Mouse (Mus musculus) small intestine, adult 2 months (tissue): ENCODE measurements around the gene Sec24a. TPM values are rescaled to one million over a fixed set of nuclear protein-coding genes. Genes with fewer than 3 reads are reported as not detected.
A peak's percentile ranks its signal among the peaks of the same experiment; 100 is the strongest.

Experiments used
- H3K27ac ChIP-seq: fragments of 200-500 bp; 2 replicates; pipeline ENCODE4 v1.5.1; 2012; ENCODE audit warnings: low read depth, low read length, control low read depth, inconsistent platforms; ENCODE audit not compliant: insufficient read depth
- H3K27me3 ChIP-seq: fragments of 200-500 bp; 2 replicates; pipeline ENCODE4 v1.6.1; 2012; ENCODE audit warnings: mild to moderate bottlenecking, moderate library complexity, low read length, inconsistent platforms; ENCODE audit not compliant: control insufficient read depth, insufficient read depth
- H3K36me3 ChIP-seq: fragments of 200-500 bp; 2 replicates; pipeline ENCODE4 v1.6.1; 2012; ENCODE audit warnings: mild to moderate bottlenecking, low read length, control low read depth, inconsistent platforms; ENCODE audit not compliant: control insufficient read depth, insufficient read depth
- H3K4me1 ChIP-seq: fragments of 200-500 bp; 2 replicates; pipeline ENCODE4 v1.6.1; 2012; ENCODE audit warnings: low read length, inconsistent platforms, mixed read lengths; ENCODE audit not compliant: control insufficient read depth, insufficient read depth, insufficient read length
- H3K4me3 ChIP-seq: fragments of 200-500 bp; 2 replicates; pipeline ENCODE4 v1.5.1; 2012; ENCODE audit warnings: low read depth, mild to moderate bottlenecking, control low read depth, inconsistent platforms, low read length, moderate library complexity
- CTCF ChIP-seq: fragments of 200-500 bp; IDR thresholded peaks from 2 replicates; pipeline ENCODE4 v1.5.1; 2012; ENCODE audit warnings: low read depth, mild to moderate bottlenecking, control low read depth, inconsistent platforms, low read length, moderate library complexity, mixed read lengths; ENCODE audit not compliant: insufficient replicate concordance, insufficient read length; ENCODE audit errors: extremely low read depth
- POLR2A ChIP-seq: fragments of 200-500 bp; IDR thresholded peaks from 2 replicates; pipeline ENCODE4 v1.6.1; 2012; ENCODE audit warnings: low read depth, mild to moderate bottlenecking, control low read depth, inconsistent platforms, low read length, moderate library complexity
- WGBS: fragments of 180-500 bp; shearing (Covaris S2); methylation state at CpG from one replicate; pipeline ENCODE4 v1.1.7; 2018; 5-methylcytosine and 5-hydroxymethylcytosine counted together
- polyA plus RNA-seq: library from polyadenylated mRNA; depleted of rRNA; stranded (reverse); fragments of >200 nt; gene quantifications from 2 replicates; pipeline ENCODE4 v1.2.3, GENCODE M21; 2012; rRNA removed

Sec24a gene
- polyA plus RNA-seq, 1 experiment = 56.9 TPM

GRCm38 (mm10) chr11:51643761-51644160, 119.7 kb downstream of the Sec24a start:
- 59% methylated on average over 15 of the region's 15 CpGs for WGBS
- H3K4me1 ChIP-seq = peaks cover 27% of the 10 kb centered on the region
- H3K4me3 ChIP-seq = no peak overlapping the region
- 0 out of 2 replicates have a peak overlapping the region, but pooled peaks have one; percentile 10 for H3K27ac ChIP-seq
- H3K27me3 ChIP-seq = no peaks in the 10 kb centered on the region
- TF ChIP-seq CTCF (no peak), POLR2A (no peak)
- H3K36me3 ChIP-seq = peaks cover 2% of the 10 kb centered on the region; the same call in 1 of the 2 replicates

- WGBS = 62% methylated on average over 9 of the region's 9 CpGs
- Histone ChIP-seq H3K27ac (no peak overlapping the region), H3K4me3 (no peak overlapping the region), H3K27me3 (no peaks in the 10 kb centered on the region), H3K4me1 (peaks cover 28% of the 10 kb centered on the region), H3K36me3 (peaks cover 2% of the 10 kb centered on the region; the same call in 1 of the 2 replicates)
- TF ChIP-seq CTCF (no peak), POLR2A (no peak)
Observed at GRCm38 (mm10) chr11:51643202-51643601, 120.2 kb downstream of the Sec24a start.

Other genes with a start within 250 kb of the Sec24a start
- 14.9 and 18.7 TPM in 2 replicates for gene Phykpl, start 178.9 kb downstream of the Sec24a start, polyA plus RNA-seq
- 276 and 428 TPM in 2 replicates for gene Hnrnpab, start 156.8 kb downstream of the Sec24a start, polyA plus RNA-seq
- 33.8 and 45.0 TPM in 2 replicates for gene Nhp2, start 143.9 kb downstream of the Sec24a start, polyA plus RNA-seq
- 36.0 and 45.9 TPM in 2 replicates for gene Rmnd5b, start 127.7 kb downstream of the Sec24a start, polyA plus RNA-seq
- gene N4bp3, start 112.8 kb downstream of the Sec24a start, polyA plus RNA-seq = 2.5 and 5.0 TPM in 2 replicates
- 2.4 and 3.1 TPM in 2 replicates for gene D930048N14Rik, start 112.7 kb downstream of the Sec24a start, polyA plus RNA-seq
- gene 0610009B22Rik, start 74.8 kb downstream of the Sec24a start, polyA plus RNA-seq = 1.4 and 3.0 TPM in 2 replicates
- 11.4 and 19.9 TPM in 2 replicates for gene Sar1b, start 53 bp upstream of the Sec24a start, polyA plus RNA-seq
- gene Jade2, start 94.0 kb upstream of the Sec24a start, polyA plus RNA-seq = 3.2 and 6.3 TPM in 2 replicates
- gene Cdkn2aipnl, start 204.0 kb upstream of the Sec24a start, polyA plus RNA-seq = 8.3 and 14.0 TPM in 2 replicates
- gene Ube2b, start 237.1 kb upstream of the Sec24a start, polyA plus RNA-seq = 7.2 and 18.2 TPM in 2 replicates
- gene Cdkl3, start 240.6 kb upstream of the Sec24a start, polyA plus RNA-seq = 0.09 and 0.24 TPM in 2 replicates